Mouse (Mus musculus) adrenal gland, adult 2 months (tissue): ENCODE data around the gene Prr36. TPM values are rescaled to one million over a fixed set of nuclear protein-coding genes. Genes with fewer than 3 reads are reported as not detected.

ENCODE experiments used
- DNase-seq: peaks from one replicate; pipeline ENCODE4 v3.0.0; 2021
- polyA plus RNA-seq: library from polyadenylated mRNA; depleted of rRNA; stranded (reverse); fragments of >200 nt; gene quantifications from 2 replicates; pipeline ENCODE4 v1.2.3, GENCODE M21; 2012
- total RNA-seq, 2 experiments: library from RNA; stranded (reverse); gene quantifications; 2 replicates each; pipeline ENCODE4 v1.2.3; 2021

Gene Prr36
- total and polyA plus RNA-seq, 3 experiments = 4.0 to 5.1 (median 4.9) TPM

GRCm38 (mm10) chr8:4239193-4239890 is 22.1 kb upstream of the Prr36 start:
- DNase-seq = no peak

GRCm38 (mm10) chr8:4238434-4239192 is 21.4 kb upstream of the Prr36 start, which contains the start of the genes Map2k7 and Gm49320:
Gene Map2k7, plus strand, starts transcription at chr8:4238740.
Gene Gm49320, plus strand, starts transcription at chr8:4238865.
- DNase-seq = peak; percentile 100

DNA sequence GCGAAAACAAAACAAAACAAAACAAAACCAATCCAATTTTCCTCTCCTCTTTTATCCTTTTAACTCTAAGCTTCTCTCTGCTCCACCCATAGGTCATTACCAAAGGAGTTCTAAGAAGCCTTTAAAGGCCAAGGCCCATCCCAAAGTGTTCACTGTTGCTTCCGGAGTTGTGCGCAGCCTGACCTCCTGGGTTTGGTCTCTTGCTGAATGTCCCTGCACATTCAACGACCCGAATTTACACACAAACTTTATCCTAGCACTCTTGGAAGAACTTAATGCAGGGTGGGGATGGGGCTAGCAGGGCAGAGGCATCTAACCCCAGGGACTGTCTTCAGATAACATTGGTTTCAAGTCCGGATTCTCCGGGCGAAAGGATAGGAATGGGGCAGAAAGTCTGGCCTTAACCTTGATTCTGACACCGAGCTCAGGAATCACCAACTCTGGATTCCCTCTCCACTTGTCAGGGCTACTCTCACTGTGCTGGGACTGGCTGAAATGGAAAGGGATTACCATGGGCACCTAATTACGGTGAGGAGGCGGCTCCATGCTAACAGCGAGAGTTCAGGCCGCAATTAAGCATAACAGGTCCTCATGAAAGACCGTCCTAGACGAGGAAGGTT is 20.7 kb upstream of the Prr36 start:
- DNase-seq = peak; percentile 85

- DNase-seq = peak; percentile 4
Measured at GRCm38 (mm10) chr8:4230612-4231351, 13.5 kb upstream of the Prr36 start.

GRCm38 (mm10) chr8:4229784-4230183 is 12.5 kb upstream of the Prr36 start:
- peak; percentile 13 for DNase-seq

DNA sequence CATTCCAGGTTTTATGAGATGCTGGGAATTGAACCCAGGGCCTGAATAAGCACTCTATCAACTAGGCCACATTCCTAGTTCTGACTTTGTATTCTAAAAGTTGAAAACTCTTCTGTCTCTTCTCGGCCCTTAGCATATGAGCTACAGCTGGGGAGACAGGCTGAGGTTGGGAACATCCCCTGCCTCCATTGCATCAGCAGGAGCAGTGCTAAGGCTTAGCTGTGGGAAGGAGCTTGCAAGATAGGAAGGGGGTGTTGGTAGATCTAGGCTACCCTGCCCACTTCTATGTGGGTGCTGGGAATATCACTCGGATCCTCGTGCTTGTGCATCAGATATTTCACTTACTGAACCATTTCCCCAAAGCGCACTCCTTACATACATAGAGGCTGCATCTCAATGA is 10.7 kb upstream of the Prr36 start:
- no peak for DNase-seq

- DNase-seq = peak; percentile 86
Measured at GRCm38 (mm10) chr8:4226739-4227347, 9.6 kb upstream of the Prr36 start, which contains the start of gene Lrrc8e. Gene Lrrc8e, plus strand, starts transcription at chr8:4226827.

- no peak for DNase-seq
Measured at GRCm38 (mm10) chr8:4226323-4226722, 9.1 kb upstream of the Prr36 start.

- no peak for DNase-seq
Measured at GRCm38 (mm10) chr8:4222059-4222458, 4.8 kb upstream of the Prr36 start.

GRCm38 (mm10) chr8:4219617-4220016 is 2.4 kb upstream of the Prr36 start:
- DNase-seq = no peak

- no peak for DNase-seq
Measured at GRCm38 (mm10) chr8:4216296-4216695, 963 bp downstream of the Prr36 start.

DNA sequence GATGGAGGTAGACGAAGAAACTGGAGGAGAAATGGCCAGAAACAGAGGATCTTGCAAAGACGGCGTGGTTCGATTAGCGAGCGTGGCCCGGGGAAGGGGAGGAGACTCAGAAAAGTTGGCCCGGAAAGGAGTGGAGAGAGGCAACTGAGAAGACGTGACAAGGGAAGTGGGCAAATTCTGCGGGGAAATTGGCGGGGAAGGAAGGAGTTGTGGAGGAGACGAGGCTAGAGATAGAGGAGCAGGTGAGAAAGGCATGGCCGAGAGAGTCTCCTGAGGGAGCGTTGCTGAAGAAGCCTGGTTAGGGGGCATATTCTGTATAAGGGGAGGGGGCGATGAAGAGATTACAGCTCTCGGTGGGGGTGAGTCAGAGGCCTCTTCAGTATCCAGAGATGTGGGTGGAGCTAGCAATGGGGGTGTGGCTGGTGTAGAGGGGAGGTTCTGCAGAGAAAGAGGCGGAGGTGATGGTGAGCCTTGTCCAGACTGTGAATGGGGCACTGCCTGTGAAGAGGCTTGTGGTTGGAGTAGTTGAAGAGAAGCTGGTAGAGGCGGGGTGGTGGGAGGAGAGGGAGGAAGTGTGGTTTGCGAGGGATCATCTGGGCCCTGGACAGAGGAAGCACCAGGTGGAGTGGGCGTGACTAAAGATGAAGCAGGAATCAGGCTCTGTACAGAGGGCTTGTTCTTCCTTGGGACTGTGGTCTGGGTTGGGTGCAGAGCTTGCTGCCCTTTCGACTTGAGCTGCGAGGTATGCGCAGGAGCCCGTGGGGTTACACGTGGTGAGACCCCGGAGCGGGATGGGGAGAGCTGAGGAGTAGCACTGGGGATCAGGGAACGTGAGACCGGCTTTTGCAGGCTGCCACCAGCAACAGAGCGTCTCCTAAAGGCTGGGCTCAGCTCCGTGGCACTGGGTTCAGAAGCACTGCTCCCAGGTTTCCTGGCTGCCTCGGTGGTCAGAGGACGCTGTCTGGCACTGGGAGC is 3.0 kb downstream of the Prr36 start:
- peak; percentile 92 for DNase-seq

DNA sequence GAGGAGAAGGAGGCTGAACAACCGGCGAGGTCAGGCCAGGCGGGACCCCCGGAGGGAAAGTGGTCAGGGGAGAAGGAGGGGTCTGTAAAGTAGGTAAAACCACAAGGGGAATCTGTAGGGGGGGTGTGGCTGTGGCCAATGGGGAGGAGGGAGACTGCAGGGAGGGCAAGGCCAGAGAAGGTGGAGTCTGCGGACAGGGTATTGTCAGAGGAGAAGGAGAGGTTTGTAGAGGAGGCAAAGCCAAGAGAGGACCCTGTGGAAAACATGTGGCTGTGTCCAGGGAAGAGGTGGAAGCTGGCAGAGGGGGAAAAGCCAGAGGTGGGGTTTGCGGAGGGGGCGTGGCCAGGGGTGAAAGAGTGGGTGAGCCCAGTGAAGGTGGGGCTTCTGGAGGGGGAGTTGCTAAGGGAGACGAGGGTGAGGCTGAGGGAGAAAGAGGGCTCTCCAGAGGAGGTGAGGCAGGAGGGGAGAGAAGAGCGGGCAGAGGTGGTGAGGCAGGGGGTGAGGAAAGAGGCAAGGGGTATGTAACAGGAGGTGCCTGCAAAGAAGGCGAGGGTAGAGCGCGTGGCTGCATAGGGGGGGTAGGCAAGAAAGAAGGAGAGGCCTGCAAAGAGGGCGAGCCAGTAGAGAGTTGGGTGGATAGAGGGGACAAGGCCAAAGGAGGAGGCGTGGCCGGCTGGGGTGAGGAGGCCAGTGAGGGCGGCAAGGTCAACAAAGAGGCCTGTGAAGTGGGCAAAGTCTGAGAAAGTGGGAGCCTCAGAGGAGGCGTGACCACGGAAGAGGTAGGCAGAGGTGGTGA is 3.9 kb downstream of the Prr36 start:
- peak; percentile 91 for DNase-seq

GRCm38 (mm10) chr8:4212809-4213209 is 4.5 kb downstream of the Prr36 start:
- no peak for DNase-seq

GRCm38 (mm10) chr8:4211097-4211496 is 6.2 kb downstream of the Prr36 start:
- no peak for DNase-seq

DNA sequence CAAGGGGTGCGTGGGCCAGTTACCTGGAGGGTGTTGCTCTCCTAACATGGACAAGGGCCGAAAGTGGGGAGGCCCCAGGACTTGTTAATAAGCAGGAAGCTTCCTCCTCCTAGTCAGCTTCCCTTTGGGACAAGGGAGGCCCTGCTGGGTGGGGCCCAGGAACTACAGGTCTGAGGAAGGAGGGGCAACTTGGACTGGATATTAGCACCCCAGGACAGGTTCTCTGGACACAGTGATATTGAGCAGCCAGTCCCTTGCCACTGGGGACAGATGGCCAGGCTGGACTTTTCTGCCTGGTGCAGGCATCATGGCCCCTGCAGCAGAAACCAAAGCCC is 10.3 kb downstream of the Prr36 start:
- no peak for DNase-seq

DNA sequence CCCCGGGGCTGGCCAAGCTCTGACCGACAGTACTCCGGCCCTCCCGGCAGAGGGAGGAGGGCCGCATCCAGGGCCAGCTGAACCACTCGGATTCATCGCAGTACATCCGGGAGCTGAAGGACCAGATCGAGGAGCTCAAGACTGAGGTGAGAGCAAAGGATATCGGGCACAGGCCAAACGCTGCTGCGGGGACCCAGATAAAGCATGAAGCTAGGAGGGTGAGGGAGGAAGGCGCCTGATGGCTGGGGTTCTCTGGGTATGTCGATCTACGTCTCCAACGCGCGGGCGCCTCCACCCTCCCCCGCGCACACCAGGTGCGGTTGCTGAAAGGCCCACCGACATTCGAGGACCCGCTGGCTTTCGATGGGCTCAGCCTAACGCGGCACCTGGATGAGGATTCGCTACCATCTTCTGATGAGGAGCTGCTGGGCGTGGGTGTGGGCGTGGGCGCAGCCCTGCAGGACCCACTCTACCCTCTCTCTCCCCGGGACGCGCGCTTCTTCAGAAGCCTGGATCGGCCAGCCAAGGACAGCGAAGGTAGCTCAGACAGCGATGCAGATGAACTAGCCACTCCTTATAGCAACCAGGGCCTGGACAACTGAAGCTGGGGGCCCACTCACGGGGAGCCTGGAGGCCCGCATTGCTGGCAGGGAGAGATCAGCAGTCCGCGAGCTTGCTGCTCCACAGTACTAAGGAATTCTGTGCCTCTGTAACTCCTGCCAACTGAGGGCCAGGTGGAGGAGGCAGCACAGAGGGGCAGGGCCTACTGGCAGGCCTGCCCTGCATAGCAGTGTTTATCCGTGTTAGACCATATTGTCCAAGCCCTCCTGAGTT is 10.9 kb downstream of the Prr36 start:
- no peak for DNase-seq

DNA sequence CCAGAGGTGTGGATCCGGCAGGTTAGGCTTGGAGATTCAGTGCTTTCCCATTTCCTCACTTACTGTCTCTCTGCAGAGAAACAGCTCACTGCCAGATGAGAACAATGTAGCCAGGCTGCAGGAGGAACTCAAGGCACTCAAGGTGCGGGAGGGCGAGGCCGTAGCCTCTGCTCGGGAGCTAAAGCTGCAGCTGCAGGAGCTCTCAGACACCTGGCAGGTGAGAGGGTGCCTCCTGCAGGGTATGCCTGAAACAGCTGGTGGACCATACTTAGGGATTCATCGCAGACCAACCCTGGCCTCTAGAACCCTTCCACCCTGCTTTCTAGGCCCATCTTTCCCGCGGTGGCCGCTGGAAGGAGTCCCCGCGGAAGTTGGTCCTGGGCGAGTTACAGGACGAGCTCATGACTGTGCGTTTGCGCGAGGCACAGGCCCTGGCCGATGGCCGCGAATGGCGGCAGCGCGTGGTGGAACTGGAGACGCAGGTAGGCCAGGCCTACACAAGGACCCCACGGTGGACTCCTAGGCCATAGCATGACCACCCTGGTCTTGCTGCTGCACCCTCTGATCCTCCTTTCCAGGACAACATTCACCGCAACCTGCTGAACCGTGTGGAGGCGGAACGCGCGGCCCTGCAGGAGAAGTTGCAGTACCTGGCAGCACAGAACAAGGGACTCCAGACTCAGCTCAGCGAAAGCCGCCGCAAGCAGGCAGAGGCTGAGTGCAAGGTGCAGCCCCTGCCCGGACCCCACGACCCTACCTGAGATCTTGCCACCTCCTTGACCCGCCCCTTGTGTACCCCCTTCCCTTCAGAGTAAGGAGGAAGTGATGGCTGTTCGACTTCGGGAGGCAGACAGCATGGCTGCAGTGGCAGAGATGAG is 11.8 kb downstream of the Prr36 start:
- DNase-seq = no peak
